In the genomic region with DNA sequence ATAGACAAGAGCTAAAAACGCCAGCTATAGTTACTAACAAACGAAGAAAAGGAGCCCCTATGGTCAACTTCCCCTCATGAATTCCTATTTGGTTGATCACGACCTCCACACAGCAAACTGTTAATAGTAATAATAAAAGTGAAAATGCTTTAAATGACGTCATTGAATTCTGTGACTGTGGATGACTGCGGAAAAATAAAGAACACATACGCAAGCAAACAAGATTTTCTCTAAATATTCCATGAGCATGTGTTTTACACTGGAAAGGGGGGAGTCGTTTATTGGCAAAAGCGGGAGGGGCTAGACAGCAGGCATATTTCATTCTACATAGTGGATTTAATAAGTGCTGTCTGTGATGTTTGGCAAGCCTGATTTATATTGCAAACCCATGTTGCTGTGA, we compare ENCODE assay signal across 8 mouse cellular contexts. TPM values are rescaled to one million over a fixed set of nuclear protein-coding genes. Genes with fewer than 3 reads are reported as not detected.
DNase-seq lines count a peak whose midpoint lies in the region; ATAC-seq lines count a peak whose summit lies in the region.

No protein-coding gene starts in this region.

- no peaks in the 10 kb centered on the region for H3K9me3 ChIP-seq in kidney, embryonic 15.5 days (replicated peaks)
- no peaks in the 10 kb centered on the region for H3K9me3 ChIP-seq in embryonic facial prominence, embryonic 13.5 days
- H3K9me3 ChIP-seq in midbrain, embryonic 15.5 days = no peaks in the 10 kb centered on the region

- DNase-seq in kidney, postnatal 14 days = no peak
- no peak for DNase-seq in testis, postnatal 14 days (ENCODE audit: low spot score)
- DNase-seq in embryo, embryonic 10.5 days (ENCODE audit: low spot score) = no peak
- DNase-seq in embryo, embryonic 9.5 days (ENCODE audit: extremely low spot score) = no peak

- peak; percentile 15; the same call in 1 of the 2 replicates for ATAC-seq in kidney, embryonic 15.5 days (replicated peaks; ENCODE audit: low FRiP score)
- no peak for ATAC-seq in embryonic facial prominence, embryonic 13.5 days (ENCODE audit: insufficient number of reproducible peaks, insufficient read depth, low FRiP score, low TSS enrichment, low read depth)
- ATAC-seq in inflammation-experienced regulatory T-cells, adult 6 months = peak; percentile 49
- peak; percentile 48 for ATAC-seq in midbrain, embryonic 15.5 days (replicated peaks)

- WGBS in kidney, embryonic 15.5 days = 26% methylated on average over 8 of the region's 8 CpGs
- 21% methylated on average over 8 of the region's 8 CpGs for WGBS in embryonic facial prominence, embryonic 13.5 days
- 25% methylated on average over 8 of the region's 8 CpGs for WGBS in midbrain, embryonic 15.5 days

- no peak overlapping the region for H3K27ac ChIP-seq in kidney, embryonic 15.5 days
- no peak overlapping the region for H3K27ac ChIP-seq in embryonic facial prominence, embryonic 13.5 days
- peak overlapping the region; percentile 91 for H3K27ac ChIP-seq in midbrain, embryonic 15.5 days

- peak overlapping the region; percentile 63 for H3K4me2 ChIP-seq in kidney, embryonic 15.5 days
- peak overlapping the region; percentile 62 for H3K4me2 ChIP-seq in embryonic facial prominence, embryonic 13.5 days
- peak overlapping the region; percentile 43 for H3K4me2 ChIP-seq in midbrain, embryonic 15.5 days

- no peak overlapping the region for H3K9ac ChIP-seq in kidney, embryonic 15.5 days
- no peak overlapping the region for H3K9ac ChIP-seq in embryonic facial prominence, embryonic 13.5 days
- 0 out of 2 replicates have a peak overlapping the region, but pooled peaks have one; percentile 35 for H3K9ac ChIP-seq in midbrain, embryonic 15.5 days

- H3K4me3 ChIP-seq in kidney, embryonic 15.5 days (replicated peaks) = peak overlapping the region; percentile 57
- peak overlapping the region; percentile 59 for H3K4me3 ChIP-seq in embryonic facial prominence, embryonic 13.5 days
- peak overlapping the region; percentile 58 for H3K4me3 ChIP-seq in midbrain, embryonic 15.5 days

- no peaks in the 10 kb centered on the region for H3K36me3 ChIP-seq in kidney, embryonic 15.5 days
- H3K36me3 ChIP-seq in embryonic facial prominence, embryonic 13.5 days = no peaks in the 10 kb centered on the region
- no peaks in the 10 kb centered on the region for H3K36me3 ChIP-seq in midbrain, embryonic 15.5 days (replicated peaks)

- H3K27me3 ChIP-seq in kidney, embryonic 15.5 days = no peaks in the 10 kb centered on the region
- H3K27me3 ChIP-seq in embryonic facial prominence, embryonic 13.5 days = no peaks in the 10 kb centered on the region
- H3K27me3 ChIP-seq in midbrain, embryonic 15.5 days (replicated peaks) = no peaks in the 10 kb centered on the region

- H3K4me1 ChIP-seq in kidney, embryonic 15.5 days = no peaks in the 10 kb centered on the region
- H3K4me1 ChIP-seq in embryonic facial prominence, embryonic 13.5 days = no peaks in the 10 kb centered on the region
- no peaks in the 10 kb centered on the region for H3K4me1 ChIP-seq in midbrain, embryonic 15.5 days

RNA-seq across cellular contexts. Expression of gene Nap1l3, which starts 0.5 kb away (rescaled TPM):
- polyA plus RNA-seq in kidney, embryonic 15.5 days (2015; fragmentation: Nextera tagmentation; extraction: Ambion mirVana) = 3.7 TPM in 2 replicates
- 4.1 and 4.6 TPM in 2 replicates for polyA plus RNA-seq in embryonic facial prominence, embryonic 13.5 days (2015; fragmentation: Nextera tagmentation; extraction: Ambion mirVana)
- under 1 TPM; 0.43 to 0.99 (median 0.45) TPM for polyA plus RNA-seq in inflammation-experienced regulatory T-cells, adult 6 months (2017; shearing (Covaris generic))
- 61.2 and 64.9 TPM in 2 replicates for polyA plus RNA-seq in midbrain, embryonic 15.5 days (2015; fragmentation: Nextera tagmentation; extraction: Ambion mirVana)

Comparison
In these comparisons a context has a peak if more than half of its experiments do, and no peak if none do; other contexts are left out.
1. RNA of gene Nap1l3, which starts 0.5 kb away (polyA plus RNA-seq): 61.2 to 64.9 TPM in midbrain, embryonic 15.5 days; 4.1 to 4.6 TPM in embryonic facial prominence, embryonic 13.5 days, 3.7 TPM in kidney, embryonic 15.5 days and 0.43 to 0.99 TPM in inflammation-experienced regulatory T-cells, adult 6 months; every median in the first group is over 10 times any median in the second.
2. Peak in every context shown above with its lines, with median percentiles within 50 percentile points of each other: H3K4me2 ChIP-seq and H3K4me3 ChIP-seq.